Mouse (Mus musculus): ENCODE measurements around the gene Ddah2. TPM values are rescaled to one million over a fixed set of nuclear protein-coding genes. Genes with fewer than 3 reads are reported as not detected.

Gene Ddah2
- polyA plus RNA-seq, 1 experiment from 2014 or later, result 168 TPM

DNA sequence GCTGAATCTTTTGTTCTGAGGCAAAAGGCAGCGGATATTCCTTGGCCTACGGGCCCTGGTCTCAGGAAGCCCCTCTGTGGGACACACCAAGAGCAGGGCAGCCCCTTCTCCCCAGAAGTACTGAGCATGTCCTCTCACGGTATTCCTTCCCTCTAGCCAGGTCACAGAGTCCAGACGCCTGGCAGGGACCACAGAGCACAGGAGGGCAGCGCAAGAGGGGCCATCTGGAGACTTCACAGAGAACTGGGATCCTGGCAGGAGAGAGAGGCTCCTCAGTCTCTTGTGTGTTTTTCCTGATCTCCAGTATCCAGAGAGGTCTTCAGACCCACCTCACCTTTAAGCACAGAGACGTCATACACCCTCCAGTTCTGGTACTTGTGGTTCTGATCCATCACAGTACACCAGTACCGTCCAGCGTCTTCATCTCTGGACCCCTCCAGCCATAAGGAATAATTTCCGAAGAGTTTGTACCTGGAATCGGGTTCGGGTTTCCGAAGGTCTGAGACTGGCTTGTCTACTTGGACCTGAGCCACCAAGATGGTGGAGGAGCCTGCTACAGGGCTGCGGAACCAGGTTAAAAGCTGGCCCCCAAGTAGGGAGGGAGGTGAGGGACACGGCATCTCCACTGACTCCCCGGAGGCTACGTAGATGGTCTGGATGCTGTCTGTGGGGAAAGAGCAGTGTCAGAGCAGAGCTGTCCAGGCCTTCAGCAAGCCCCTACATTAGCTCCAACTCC is 24.2 kb downstream of the Ddah2 start:
- 76% methylated on average over 16 of the region's 16 CpGs for WGBS
- no peak overlapping the region for H3K9ac ChIP-seq
- H3K9me3 ChIP-seq (replicated peaks), result no peaks in the 10 kb centered on the region
- H3K4me2 ChIP-seq, result no peak overlapping the region
- H3K27me3 ChIP-seq, result 0 out of 2 replicates have a peak, but pooled peaks cover 4% of the 10 kb centered on the region
- H3K36me3 ChIP-seq, result no peaks in the 10 kb centered on the region
- no peak overlapping the region for H3K27ac ChIP-seq
- H3K4me3 ChIP-seq, result no peak overlapping the region
- ATAC-seq (replicated peaks; ENCODE audit: insufficient number of reproducible peaks, insufficient read depth, low FRiP score, low read depth), result no peak
- peaks cover 12% of the 10 kb centered on the region for H3K4me1 ChIP-seq (replicated peaks)

DNA sequence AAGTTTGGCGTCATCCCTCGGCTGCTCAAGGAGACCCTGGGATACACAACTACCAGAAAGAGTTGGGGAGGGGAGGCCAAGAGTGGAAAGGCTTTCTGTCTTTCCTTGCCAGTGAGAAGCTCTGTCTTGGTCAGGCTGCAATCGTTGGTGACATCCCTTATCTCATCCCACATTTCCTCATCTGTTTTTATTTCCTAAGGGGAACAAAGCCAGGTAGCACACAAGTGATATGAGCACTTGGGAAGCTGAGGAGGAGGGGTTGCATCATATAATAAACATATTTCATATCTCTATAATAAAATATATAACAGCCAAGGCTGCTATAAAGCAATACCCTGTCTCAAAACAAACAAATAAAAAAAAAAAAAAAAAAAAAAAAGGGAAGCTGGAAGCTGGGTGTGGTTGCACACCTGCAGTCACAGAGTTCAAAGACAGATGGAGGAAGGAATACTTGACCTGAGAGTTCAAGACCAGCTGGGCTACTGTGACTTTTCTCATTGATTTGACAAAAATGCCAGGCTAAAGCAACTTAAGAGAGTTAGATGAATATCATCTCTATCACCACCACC is 25.2 kb downstream of the Ddah2 start:
- H3K4me2 ChIP-seq, result no peak overlapping the region
- H3K36me3 ChIP-seq, result no peaks in the 10 kb centered on the region
- whole genome bisulfite sequencing, result 55% methylated on average over 3 of the region's 3 CpGs
- H3K9me3 ChIP-seq (replicated peaks), result no peaks in the 10 kb centered on the region
- H3K27ac ChIP-seq, result no peak overlapping the region
- peaks cover 10% of the 10 kb centered on the region for H3K4me1 ChIP-seq (replicated peaks)
- no peak for ATAC-seq (replicated peaks; ENCODE audit: insufficient number of reproducible peaks, insufficient read depth, low FRiP score, low read depth)
- no peak overlapping the region for H3K4me3 ChIP-seq
- 0 out of 2 replicates have a peak, but pooled peaks cover 4% of the 10 kb centered on the region for H3K27me3 ChIP-seq
- no peak overlapping the region for H3K9ac ChIP-seq

- Histone ChIP-seq H3K36me3 (no peaks in the 10 kb centered on the region), H3K9me3 (replicated peaks) (no peaks in the 10 kb centered on the region), H3K9ac (no peak within 1 kb of the TSS), H3K27me3 (0 out of 2 replicates have a peak, but pooled peaks cover 4% of the 10 kb centered on the region), H3K4me3 (no peak within 1 kb of the TSS), H3K4me1 (replicated peaks) (peaks cover 6% of the 10 kb centered on the region), H3K27ac (no peak within 1 kb of the TSS), H3K4me2 (no peak within 1 kb of the TSS)
- WGBS, result 50% methylated on average over 7 of the region's 7 CpGs
- no peak for ATAC-seq (replicated peaks; ENCODE audit: insufficient number of reproducible peaks, insufficient read depth, low FRiP score, low read depth)
Measured at GRCm38 (mm10) chr17:35085208-35085865, 26.5 kb downstream of the Ddah2 start, which contains the start of gene Ly6g6f. Gene Ly6g6f (minus strand): TSS chr17:35085610.

DNA sequence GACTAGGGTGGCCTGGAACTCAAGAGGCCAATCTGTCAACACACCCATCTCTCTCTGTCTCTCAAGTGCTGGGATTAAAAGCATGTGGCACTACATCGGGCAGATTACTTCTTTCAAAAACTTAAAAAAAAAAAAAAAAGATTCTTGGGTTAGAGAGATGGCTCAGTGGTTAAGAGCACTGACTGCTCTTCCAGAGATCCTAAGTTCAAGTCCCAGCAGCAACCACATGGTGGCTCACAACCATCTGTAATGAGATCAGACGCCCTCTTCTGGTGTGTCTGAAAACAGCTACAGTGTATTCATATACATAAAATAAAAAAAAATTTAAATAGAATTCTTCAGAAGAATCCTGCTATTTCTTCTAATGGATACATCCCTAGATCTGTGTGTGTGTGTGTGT is 29.3 kb downstream of the Ddah2 start:
- Histone ChIP-seq H3K4me3 (no peak overlapping the region), H3K9me3 (replicated peaks) (no peaks in the 10 kb centered on the region), H3K4me2 (no peak overlapping the region), H3K4me1 (replicated peaks) (peaks cover 11% of the 10 kb centered on the region), H3K36me3 (peaks cover 15% of the 10 kb centered on the region), H3K9ac (no peak overlapping the region), H3K27me3 (no peaks in the 10 kb centered on the region), H3K27ac (no peak overlapping the region)
- no peak for ATAC-seq (replicated peaks; ENCODE audit: insufficient number of reproducible peaks, insufficient read depth, low FRiP score, low read depth)
- 29% methylated on average over 2 of the region's 2 CpGs for WGBS

- peak within 1 kb of the TSS; percentile 59 for H3K4me3 ChIP-seq
- H3K4me2 ChIP-seq, result peak within 1 kb of the TSS; percentile 74
- peak within 1 kb of the TSS; percentile 82 for H3K9ac ChIP-seq
- H3K27me3 ChIP-seq, result no peaks in the 10 kb centered on the region
- H3K9me3 ChIP-seq (replicated peaks), result no peaks in the 10 kb centered on the region
- H3K27ac ChIP-seq, result peak within 1 kb of the TSS; percentile 95
- WGBS, result 3% methylated on average over 67 of the region's 67 CpGs
- H3K4me1 ChIP-seq (replicated peaks), result peaks cover 11% of the 10 kb centered on the region
- peak; percentile 97 for ATAC-seq (replicated peaks; ENCODE audit: insufficient number of reproducible peaks, insufficient read depth, low FRiP score, low read depth)
- H3K36me3 ChIP-seq, result peaks cover 22% of the 10 kb centered on the region
Measured at GRCm38 (mm10) chr17:35088825-35089644, 30.2 kb downstream of the Ddah2 start, which contains the start of gene Abhd16a. Gene Abhd16a (plus strand): TSS chr17:35089263.

GRCm38 (mm10) chr17:35090166-35090932 is 31.5 kb downstream of the Ddah2 start:
- WGBS, result 55% methylated on average over 8 of the region's 8 CpGs
- H3K9ac ChIP-seq, result peak overlapping the region; percentile 82
- H3K4me1 ChIP-seq (replicated peaks), result peaks cover 11% of the 10 kb centered on the region
- peak overlapping the region; percentile 59 for H3K4me3 ChIP-seq
- peak overlapping the region; percentile 74 for H3K4me2 ChIP-seq
- H3K27me3 ChIP-seq, result no peaks in the 10 kb centered on the region
- peak overlapping the region; percentile 95 for H3K27ac ChIP-seq
- no peaks in the 10 kb centered on the region for H3K9me3 ChIP-seq (replicated peaks)
- ATAC-seq (replicated peaks; ENCODE audit: insufficient number of reproducible peaks, insufficient read depth, low FRiP score, low read depth), result no peak
- peaks cover 35% of the 10 kb centered on the region for H3K36me3 ChIP-seq

DNA sequence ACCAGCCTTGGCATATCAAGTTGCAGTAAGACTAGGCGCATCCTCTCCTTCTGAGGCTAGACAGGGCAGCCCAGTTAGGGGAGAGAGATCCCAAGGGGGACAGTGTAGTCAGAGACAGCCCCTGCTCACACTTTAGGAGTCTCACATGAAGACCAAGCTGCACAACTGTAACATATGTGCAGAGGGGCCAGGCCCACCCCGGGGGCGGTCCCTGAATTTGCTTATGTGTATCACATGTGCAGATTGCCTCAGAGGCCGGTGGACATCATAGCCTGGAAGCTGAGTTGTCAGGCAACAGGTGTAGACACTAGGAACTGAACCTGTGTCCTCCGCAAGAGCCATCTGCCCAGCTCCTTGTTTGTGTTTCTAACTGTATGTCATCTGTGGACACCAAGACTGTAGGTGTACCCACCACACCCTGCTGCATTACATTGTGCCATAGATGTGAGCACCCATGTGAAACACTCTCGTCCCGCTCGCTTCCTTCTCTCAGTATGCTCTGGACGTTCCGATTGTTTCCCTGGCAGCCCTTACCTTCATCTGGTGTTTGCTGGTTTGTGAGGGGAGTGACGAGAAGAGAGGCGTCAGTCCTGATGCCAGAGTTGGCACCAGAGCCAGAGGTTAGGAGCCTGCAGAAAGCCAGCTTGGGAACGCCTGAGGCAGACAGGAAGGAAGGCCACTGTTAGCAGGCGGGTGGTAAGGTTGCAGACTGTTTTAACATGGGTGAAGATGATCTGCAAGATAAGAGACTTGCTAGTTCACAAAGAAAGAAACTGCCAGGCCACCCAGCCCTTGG is 33.8 kb downstream of the Ddah2 start:
- no peak overlapping the region for H3K27ac ChIP-seq
- no peaks in the 10 kb centered on the region for H3K27me3 ChIP-seq
- no peak overlapping the region for H3K4me2 ChIP-seq
- peaks cover 11% of the 10 kb centered on the region for H3K4me1 ChIP-seq (replicated peaks)
- H3K4me3 ChIP-seq, result no peak overlapping the region
- peaks cover 53% of the 10 kb centered on the region for H3K36me3 ChIP-seq
- 86% methylated on average over 14 of the region's 14 CpGs for WGBS
- no peaks in the 10 kb centered on the region for H3K9me3 ChIP-seq (replicated peaks)
- ATAC-seq (replicated peaks; ENCODE audit: insufficient number of reproducible peaks, insufficient read depth, low FRiP score, low read depth), result no peak
- no peak overlapping the region for H3K9ac ChIP-seq

DNA sequence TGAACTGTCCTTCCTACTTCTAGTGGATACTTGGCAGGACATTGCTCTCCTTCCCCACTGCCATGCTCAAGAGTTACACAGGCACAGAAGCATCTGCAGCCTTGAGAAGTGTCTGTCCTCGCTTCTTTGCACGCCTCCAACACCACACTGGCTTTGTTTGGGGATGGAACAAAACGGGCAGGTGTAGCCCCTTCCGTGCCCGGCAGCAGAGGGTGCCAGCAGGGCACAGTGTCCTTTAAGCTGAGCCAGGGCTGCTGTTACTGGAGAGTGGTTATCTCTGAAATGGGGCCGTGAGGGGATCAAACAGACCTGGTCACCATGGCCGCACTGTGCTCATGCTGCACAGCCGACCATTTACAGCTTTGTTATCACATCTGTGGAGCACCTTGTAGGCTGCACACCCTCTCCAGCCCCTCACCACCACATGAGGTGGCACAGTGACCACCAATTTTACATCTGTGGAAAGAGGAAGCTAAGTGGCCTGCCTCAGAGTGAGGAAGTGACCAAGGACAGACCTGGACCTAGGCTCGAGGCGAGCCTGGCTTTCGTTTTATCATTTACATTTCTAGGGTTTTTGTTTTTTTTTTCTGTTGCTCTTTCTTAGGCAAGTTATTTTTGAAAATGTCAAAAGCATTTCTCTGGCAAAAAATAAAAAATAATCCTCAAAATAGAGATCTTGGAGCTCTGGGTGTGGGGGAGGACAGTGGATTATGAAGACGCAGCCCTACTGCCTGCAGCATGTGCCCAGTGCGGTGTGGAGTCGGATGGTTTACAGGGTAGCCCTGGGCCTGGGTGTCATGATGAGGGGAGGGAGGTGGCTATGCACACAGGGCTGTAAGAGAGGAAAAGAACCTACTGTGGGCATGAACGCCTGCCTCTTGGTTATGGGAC is 35.9 kb downstream of the Ddah2 start:
- H3K36me3 ChIP-seq, result peaks cover 72% of the 10 kb centered on the region
- H3K27ac ChIP-seq, result no peak overlapping the region
- WGBS, result 76% methylated on average over 15 of the region's 15 CpGs
- H3K4me2 ChIP-seq, result no peak overlapping the region
- H3K9ac ChIP-seq, result no peak overlapping the region
- no peak for ATAC-seq (replicated peaks; ENCODE audit: insufficient number of reproducible peaks, insufficient read depth, low FRiP score, low read depth)
- no peaks in the 10 kb centered on the region for H3K9me3 ChIP-seq (replicated peaks)
- peaks cover 11% of the 10 kb centered on the region for H3K4me1 ChIP-seq (replicated peaks)
- H3K27me3 ChIP-seq, result no peaks in the 10 kb centered on the region
- H3K4me3 ChIP-seq, result no peak overlapping the region

GRCm38 (mm10) chr17:35096597-35096996 is 37.8 kb downstream of the Ddah2 start:
- no peak overlapping the region for H3K9ac ChIP-seq
- peaks cover 85% of the 10 kb centered on the region for H3K36me3 ChIP-seq
- no peaks in the 10 kb centered on the region for H3K27me3 ChIP-seq
- no peak overlapping the region; the same call in 1 of the 2 replicates for H3K27ac ChIP-seq
- no peaks in the 10 kb centered on the region for H3K9me3 ChIP-seq (replicated peaks)
- no peak overlapping the region for H3K4me2 ChIP-seq
- no peak overlapping the region for H3K4me3 ChIP-seq
- H3K4me1 ChIP-seq (replicated peaks), result no peaks in the 10 kb centered on the region
- no peak for ATAC-seq (replicated peaks; ENCODE audit: insufficient number of reproducible peaks, insufficient read depth, low FRiP score, low read depth)
- WGBS, result 87% methylated on average over 12 of the region's 12 CpGs

Measured in heart, embryonic 15.5 days (tissue).